Mouse (Mus musculus) intestine, embryonic 14.5 days (tissue): ENCODE measurements at regions not wholly inside any gene's neighbourhood (a gene's known extent, or its start where the extent isn't known, plus 50 kb on each side); places are given as distances from the start of the nearest gene placed in this dataset.
A peak's percentile ranks its signal among the peaks of the same experiment; 100 is the strongest.

ENCODE experiments used
- ATAC-seq: fragments of 200-750 bp; cut with Nextera tagmentation; replicated peaks from 2 replicates; pipeline ENCODE4 v1.8.0; 2017; ENCODE audit warnings: low read depth, moderate number of reproducible peaks, moderate TSS enrichment, moderate library complexity; ENCODE audit not compliant: low FRiP score, low TSS enrichment
- DNase-seq: peaks from one replicate; pipeline ENCODE4 v3.0.0-alpha.2; 2018; ENCODE audit warnings: low spot score
- H3K27ac ChIP-seq: fragments of 300-500 bp; sonication (generic); 2 replicates; pipeline ENCODE4 v1.5.1; 2014; ENCODE audit warnings: low read depth, mild to moderate bottlenecking, control low read depth
- H3K27me3 ChIP-seq: fragments of 300-500 bp; sonication (generic); replicated peaks from 2 replicates; pipeline ENCODE4 v1.6.1; 2014; ENCODE audit warnings: low read length, control low read depth; ENCODE audit not compliant: control insufficient read depth, insufficient read depth
- H3K36me3 ChIP-seq: fragments of 300-500 bp; sonication (generic); 2 replicates; pipeline ENCODE4 v1.6.1; 2014; ENCODE audit warnings: low read length, control low read depth; ENCODE audit not compliant: control insufficient read depth, insufficient read depth
- H3K4me1 ChIP-seq: fragments of 300-500 bp; sonication (generic); replicated peaks from 2 replicates; pipeline ENCODE4 v1.6.1; 2014; ENCODE audit warnings: low read length, control low read depth, mixed read lengths; ENCODE audit not compliant: control insufficient read depth, insufficient read depth
- H3K4me2 ChIP-seq: fragments of 300-500 bp; sonication (generic); 2 replicates; pipeline ENCODE4 v1.6.1; 2014; ENCODE audit warnings: low read length
- H3K4me3 ChIP-seq: fragments of 300-500 bp; sonication (generic); 2 replicates; pipeline ENCODE4 v1.5.1; 2014; ENCODE audit warnings: low read depth, low read length, control low read depth, mixed read lengths
- H3K9ac ChIP-seq: fragments of 300-500 bp; sonication (generic); 2 replicates; pipeline ENCODE4 v1.6.1; 2014; ENCODE audit warnings: mild to moderate bottlenecking, low read length
- H3K9me3 ChIP-seq: fragments of 300-500 bp; sonication (generic); 2 replicates; pipeline ENCODE4 v1.6.1; 2016; ENCODE audit warnings: low read length, control low read depth; ENCODE audit not compliant: control insufficient read depth
- WGBS: fragments of 180-500 bp; shearing (Covaris S2); extraction: QIAGEN DNeasy Blood & Tissue Kit; methylation state at CpG from one replicate; pipeline ENCODE4 v1.1.7; 2014; 5-methylcytosine and 5-hydroxymethylcytosine counted together

- no peak for ATAC-seq
- 38% methylated on average over 7 of the region's 7 CpGs for WGBS
- DNase-seq, result no peak
Measured at GRCm38 (mm10) chr3:51073743-51074319, 150.4 kb upstream of the Noct start.

GRCm38 (mm10) chr3:51075219-51075920, 148.9 kb upstream of the Noct start:
- ATAC-seq (no peak), DNase-seq (no peak)
- Histone ChIP-seq H3K9me3 (no peaks in the 10 kb centered on the region), H3K4me3 (no peak overlapping the region), H3K36me3 (no peaks in the 10 kb centered on the region), H3K27me3 (no peaks in the 10 kb centered on the region), H3K9ac (no peak overlapping the region), H3K4me2 (no peak overlapping the region), H3K4me1 (peaks cover 14% of the 10 kb centered on the region; the same call in 1 of the 2 replicates), H3K27ac (no peak overlapping the region)
- WGBS, result 64% methylated on average over 10 of the region's 10 CpGs

More at GRCm38 (mm10) chr3:51073743-51074319, 150.4 kb upstream of the Noct start:
- Histone ChIP-seq H3K27me3 (no peaks in the 10 kb centered on the region), H3K36me3 (no peaks in the 10 kb centered on the region), H3K9me3 (no peaks in the 10 kb centered on the region), H3K9ac (no peak overlapping the region), H3K4me3 (no peak overlapping the region), H3K4me1 (peaks cover 14% of the 10 kb centered on the region; the same call in 1 of the 2 replicates), H3K4me2 (no peak overlapping the region), H3K27ac (peak overlapping the region; percentile 83)

GRCm38 (mm10) chr3:51078459-51078858, 145.8 kb upstream of the Noct start:
- 64% methylated on average over 4 of the region's 4 CpGs for WGBS

GRCm38 (mm10) chr3:51080415-51080814, 143.8 kb upstream of the Noct start:
- no peak overlapping the region for H3K27ac ChIP-seq
- H3K9ac ChIP-seq, result no peak overlapping the region
- H3K27me3 ChIP-seq, result no peaks in the 10 kb centered on the region
- DNase-seq (no peak), ATAC-seq (no peak)
- no peaks in the 10 kb centered on the region for H3K36me3 ChIP-seq
- no peaks in the 10 kb centered on the region for H3K4me1 ChIP-seq
- H3K4me3 ChIP-seq, result no peak overlapping the region
- H3K9me3 ChIP-seq, result no peaks in the 10 kb centered on the region
- H3K4me2 ChIP-seq, result no peak overlapping the region
- 37% methylated on average over 3 of the region's 3 CpGs for WGBS

More at GRCm38 (mm10) chr3:51078459-51078858, 145.8 kb upstream of the Noct start:
- H3K4me2 ChIP-seq, result no peak overlapping the region
- H3K36me3 ChIP-seq, result no peaks in the 10 kb centered on the region
- H3K27ac ChIP-seq, result no peak overlapping the region
- no peaks in the 10 kb centered on the region for H3K9me3 ChIP-seq
- H3K4me3 ChIP-seq, result no peak overlapping the region
- H3K27me3 ChIP-seq, result no peaks in the 10 kb centered on the region
- ATAC-seq (no peak), DNase-seq (no peak)
- H3K9ac ChIP-seq, result no peak overlapping the region
- H3K4me1 ChIP-seq, result peaks cover 12% of the 10 kb centered on the region; the same call in 1 of the 2 replicates

- no peak overlapping the region for H3K4me3 ChIP-seq
- no peak overlapping the region for H3K9ac ChIP-seq
- DNase-seq (no peak), ATAC-seq (no peak)
- no peak overlapping the region for H3K27ac ChIP-seq
- no peaks in the 10 kb centered on the region for H3K9me3 ChIP-seq
- no peaks in the 10 kb centered on the region for H3K36me3 ChIP-seq
- 41% methylated on average over 7 of the region's 7 CpGs for WGBS
- H3K27me3 ChIP-seq, result no peaks in the 10 kb centered on the region
- H3K4me1 ChIP-seq, result no peaks in the 10 kb centered on the region
- no peak overlapping the region for H3K4me2 ChIP-seq
Measured at GRCm38 (mm10) chr3:51080855-51081254, 143.4 kb upstream of the Noct start.

- Histone ChIP-seq H3K9me3 (no peaks in the 10 kb centered on the region), H3K4me3 (no peak overlapping the region), H3K27me3 (no peaks in the 10 kb centered on the region), H3K4me2 (no peak overlapping the region), H3K36me3 (no peaks in the 10 kb centered on the region), H3K27ac (no peak overlapping the region), H3K9ac (no peak overlapping the region), H3K4me1 (no peaks in the 10 kb centered on the region)
- DNase-seq, result no peak
- WGBS, result 74% methylated on average over 11 of the region's 11 CpGs
- no peak for ATAC-seq
Measured at GRCm38 (mm10) chr3:51082831-51083575, 141.2 kb upstream of the Noct start.

GRCm38 (mm10) chr3:51083583-51083982, 140.7 kb upstream of the Noct start:
- Histone ChIP-seq H3K27me3 (no peaks in the 10 kb centered on the region), H3K4me3 (no peak overlapping the region), H3K27ac (no peak overlapping the region), H3K4me2 (no peak overlapping the region), H3K4me1 (no peaks in the 10 kb centered on the region), H3K36me3 (no peaks in the 10 kb centered on the region), H3K9me3 (no peaks in the 10 kb centered on the region), H3K9ac (no peak overlapping the region)
- no peak for ATAC-seq
- no peak for DNase-seq
- 77% methylated on average over 7 of the region's 7 CpGs for WGBS

- Histone ChIP-seq H3K9ac (no peak overlapping the region), H3K27ac (no peak overlapping the region), H3K4me1 (no peaks in the 10 kb centered on the region), H3K9me3 (no peaks in the 10 kb centered on the region), H3K4me3 (no peak overlapping the region), H3K4me2 (no peak overlapping the region), H3K27me3 (no peaks in the 10 kb centered on the region), H3K36me3 (no peaks in the 10 kb centered on the region)
- DNase-seq (no peak), ATAC-seq (no peak)
- 46% methylated on average over 10 of the region's 10 CpGs for WGBS
Measured at GRCm38 (mm10) chr3:51086441-51086849, 137.8 kb upstream of the Noct start.
